8 mouse cellular contexts compared by ENCODE assay signal in the genomic region with DNA sequence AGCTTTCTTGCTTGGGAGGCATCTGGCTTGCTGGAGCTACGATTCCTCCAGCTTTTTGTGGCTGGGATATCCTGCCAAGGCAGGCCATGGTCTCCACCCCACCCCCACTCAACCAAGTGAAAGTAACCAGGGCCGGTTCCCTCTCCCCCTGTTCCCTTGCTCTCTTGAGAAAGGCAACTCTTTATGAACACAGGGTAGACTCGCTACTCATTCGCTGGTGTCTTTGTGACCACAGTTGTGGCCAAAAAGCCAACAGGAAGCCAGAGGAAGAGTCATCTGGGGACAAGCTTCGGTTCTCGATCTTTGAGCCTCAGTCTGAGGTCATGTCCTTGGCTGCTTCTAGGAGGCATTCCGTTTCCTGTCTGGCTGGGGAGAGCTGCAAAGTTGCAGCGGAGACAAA. TPM values are rescaled to one million over a fixed set of nuclear protein-coding genes. Genes with fewer than 3 reads are reported as not detected.
A peak's percentile ranks its signal among the peaks of the same experiment; 100 is the strongest.
DNase-seq lines count a peak whose midpoint lies in the region; ATAC-seq and TF ChIP-seq lines count a peak whose summit lies in the region.

No protein-coding gene starts in this region.

- H3K4me1 ChIP-seq in bone marrow macrophage, adult 2 months (ENCODE audit: control insufficient read depth, insufficient read depth, low read length) = peaks cover 26% of the 10 kb centered on the region
- peaks cover 17 to 23% of the 10 kb centered on the region in 2 experiments for H3K4me1 ChIP-seq in heart, embryonic 14.5 days (ENCODE audit: control insufficient read depth in 2 of 2, insufficient read depth in 2 of 2, low read length in 2 of 2)

- WGBS in heart, embryonic 14.5 days = 11% methylated on average over 8 of the region's 8 CpGs

- H3K4me2 ChIP-seq in heart, embryonic 14.5 days (ENCODE audit: low read length) = peak overlapping the region; percentile 55
- peak overlapping the region; percentile 66 for H3K4me2 ChIP-seq in myocyte (ENCODE audit: low read depth)

- H3K9me3 ChIP-seq in heart, embryonic 14.5 days (ENCODE audit: control insufficient read depth, low read length) = no peaks in the 10 kb centered on the region

- no peak for TF ChIP-seq POLR2A in bone marrow macrophage, adult 2 months (IDR thresholded peaks at IDR 0.05; ENCODE audit: borderline replicate concordance, low read depth, low read length)
- no peak for TF ChIP-seq POLR2A in myocyte (IDR thresholded peaks at IDR 0.05; ENCODE audit: insufficient read length, low read depth)

- H3ac ChIP-seq in myocyte (ENCODE audit: control insufficient read depth, insufficient read length) = no peak overlapping the region

- H3K4me3 ChIP-seq in bone marrow macrophage, adult 2 months (ENCODE audit: insufficient read depth, low read length) = peak overlapping the region; percentile 42
- H3K4me3 ChIP-seq in heart, embryonic 14.5 days (ENCODE audit: control insufficient read depth in 1 of 2, insufficient read depth in 1 of 2, low read depth in 1 of 2, low read length in 2 of 2) = peak overlapping the region in 1 of 2 experiments; percentile 6; a peak in 1 of 4 replicates
- no peak overlapping the region for H3K4me3 ChIP-seq in myocyte

- H3K36me3 ChIP-seq in heart, embryonic 14.5 days (ENCODE audit: control insufficient read depth, insufficient read depth, low read length) = 0 out of 2 replicates have a peak, but pooled peaks cover 3% of the 10 kb centered on the region
- no peaks in the 10 kb centered on the region for H3K36me3 ChIP-seq in myocyte (ENCODE audit: control insufficient read depth, insufficient read depth)

- H3K9ac ChIP-seq in heart, embryonic 14.5 days (ENCODE audit: low read length) = peak overlapping the region; percentile 66

- H3K79me2 ChIP-seq in myocyte (ENCODE audit: control insufficient read depth, insufficient read depth) = peaks cover 7% of the 10 kb centered on the region

- peak; percentile 30 for DNase-seq in layer of hippocampus, adult 11-12 months (ENCODE audit: low spot score)
- no peak for DNase-seq in layer of hippocampus, postnatal 36 days
- DNase-seq in kidney, postnatal 4 days = peak; percentile 63 to 76
- DNase-seq in right cerebral cortex, postnatal 25 days = no peak

- peak overlapping the region; percentile 69 for H3K27ac ChIP-seq in bone marrow macrophage, adult 2 months (ENCODE audit: insufficient read depth, low read depth, low read length)
- H3K27ac ChIP-seq in heart, embryonic 14.5 days (replicated peaks in 1 of 2; ENCODE audit: control insufficient read depth in 1 of 2, insufficient read depth in 1 of 2, low read depth in 2 of 2, low read length in 2 of 2) = peak overlapping the region; percentile 72 to 75

- no peak for TF ChIP-seq CTCF in bone marrow macrophage, adult 2 months (IDR thresholded peaks at IDR 0.05; ENCODE audit: low read depth, low read length)

- ATAC-seq in heart, embryonic 14.5 days (ENCODE audit: insufficient number of reproducible peaks, insufficient read depth, low FRiP score, low read depth) = peak; percentile 39; the same call in 1 of the 2 replicates
- no peak for ATAC-seq in erythroblast, adult 5-6 weeks (replicated peaks; ENCODE audit: low FRiP score, poor library complexity, severe bottlenecking)

- no peaks in the 10 kb centered on the region for H3K27me3 ChIP-seq in heart, embryonic 14.5 days (ENCODE audit: control insufficient read depth, insufficient read depth, low read length)
- no peaks in the 10 kb centered on the region for H3K27me3 ChIP-seq in myocyte (ENCODE audit: control insufficient read depth, insufficient read depth, insufficient read length)

TF ChIP-seq in myocyte, 11 proteins besides CTCF, POLR2A, EP300 and RAD21:
- TF ChIP-seq USF1 (IDR thresholded peaks at IDR 0.05; ENCODE audit: low read depth) (no peak), TCF3 (IDR thresholded peaks at IDR 0.05; ENCODE audit: insufficient read length, low read depth) (no peak), MAX (IDR thresholded peaks at IDR 0.05; ENCODE audit: low read depth) (no peak), REST (IDR thresholded peaks at IDR 0.05; ENCODE audit: insufficient read depth, insufficient read length) (no peak), POLR2AphosphoS2 (IDR thresholded peaks at IDR 0.05; ENCODE audit: insufficient read length, low read depth) (no peak), MYOD1 (IDR thresholded peaks at IDR 0.05; ENCODE audit: control insufficient read depth in 1 of 3, insufficient read length in 2 of 3, low read depth in 2 of 3) (no peak), MYOG (IDR thresholded peaks at IDR 0.05; ENCODE audit: control insufficient read depth in 1 of 3, insufficient read depth in 1 of 3, insufficient read length in 2 of 3, low read depth in 2 of 3) (no peak), TCF12 (IDR thresholded peaks at IDR 0.05; ENCODE audit: insufficient read depth, poor library complexity, severe bottlenecking) (no peak), SRF (IDR thresholded peaks at IDR 0.05; ENCODE audit: control insufficient read depth, insufficient read length, low read depth) (no peak), CEBPB (IDR thresholded peaks at IDR 0.05; ENCODE audit: insufficient read depth, poor library complexity, severe bottlenecking) (no peak), E2F4 (IDR thresholded peaks at IDR 0.05; ENCODE audit: insufficient read depth) (no peak)

RNA-seq across cellular contexts. Expression of a gene that starts 34.0 kb away (rescaled TPM):
- total RNA-seq in layer of hippocampus, postnatal 36 days (2021) = 10 to 100 TPM; 27.9 to 31.4 TPM
- 9.7 and 13.1 TPM in 2 replicates for polyA plus RNA-seq in bone marrow macrophage, adult 2 months (2012; ENCODE audit: insufficient read depth, insufficient read length, missing spikeins)
- polyA plus RNA-seq in heart, embryonic 14.5 days (2014; fragmentation: Nextera tagmentation; extraction: Ambion mirVana) = 14.3 and 17.0 TPM in 2 replicates
- 40.8 TPM for polyA plus RNA-seq in myocyte (2012; fragmentation: generic; extraction: Trizol)
- total RNA-seq in erythroblast, adult 5-6 weeks (2015; ENCODE audit: low replicate concordance) = 2.7 TPM in 1 of 2 replicates, not detected in the other
- 0.98 TPM in 1 of 2 replicates, not detected in the other for total RNA-seq in erythroblast, adult 5-6 weeks (2017; ENCODE audit: low replicate concordance)

Comparison
In these comparisons a context has a peak if more than half of its experiments do, and no peak if none do; other contexts are left out.
1. DNase-seq: peak in layer of hippocampus, adult 11-12 months (single experiment) and kidney, postnatal 4 days (2 of 2); none in layer of hippocampus, postnatal 36 days (0 of 2) and right cerebral cortex, postnatal 25 days (single experiment).